Mouse (Mus musculus): ENCODE results near the gene Esrrg. TPM values are rescaled to one million over a fixed set of nuclear protein-coding genes. Genes with fewer than 3 reads are reported as not detected.

The Esrrg gene
- polyA plus RNA-seq, 1 experiment = not detected

DNA sequence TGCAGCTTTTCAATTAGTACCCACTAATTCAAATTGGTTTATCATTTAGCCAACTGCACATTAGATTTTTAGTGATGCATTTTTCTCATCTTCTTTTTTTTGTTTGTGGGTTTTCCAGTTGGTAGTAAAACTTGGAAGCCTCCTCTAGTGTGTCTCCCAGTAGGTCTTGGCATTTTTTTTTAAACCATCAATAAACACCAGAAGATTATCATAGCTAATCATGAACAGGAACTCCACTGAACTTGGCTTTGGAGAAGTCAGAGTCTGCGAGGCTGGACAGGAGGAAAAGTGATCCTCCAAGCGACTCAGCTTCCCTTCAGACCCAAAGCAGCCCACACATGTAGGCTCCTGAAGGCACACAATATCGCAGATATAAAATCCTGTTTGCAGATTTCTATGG, 155.2 kb downstream of the Esrrg start:
- no peak overlapping the region for H3K4me3 ChIP-seq (ENCODE audit: insufficient read depth, low read depth, low read length)
- H3K4me1 ChIP-seq (ENCODE audit: control insufficient read depth, insufficient read depth, low read length) = no peaks in the 10 kb centered on the region
- WGBS = 87% methylated on average over 3 of the region's 3 CpGs
- TF ChIP-seq CTCF (IDR thresholded peaks at IDR 0.05; ENCODE audit: insufficient read depth, low read depth, low read length) = no peak
- TF ChIP-seq POLR2A (IDR thresholded peaks at IDR 0.05; ENCODE audit: insufficient read depth, low read depth, low read length) = no peak
- no peak overlapping the region for H3K27ac ChIP-seq (ENCODE audit: insufficient read depth, low read depth, low read length)

DNA sequence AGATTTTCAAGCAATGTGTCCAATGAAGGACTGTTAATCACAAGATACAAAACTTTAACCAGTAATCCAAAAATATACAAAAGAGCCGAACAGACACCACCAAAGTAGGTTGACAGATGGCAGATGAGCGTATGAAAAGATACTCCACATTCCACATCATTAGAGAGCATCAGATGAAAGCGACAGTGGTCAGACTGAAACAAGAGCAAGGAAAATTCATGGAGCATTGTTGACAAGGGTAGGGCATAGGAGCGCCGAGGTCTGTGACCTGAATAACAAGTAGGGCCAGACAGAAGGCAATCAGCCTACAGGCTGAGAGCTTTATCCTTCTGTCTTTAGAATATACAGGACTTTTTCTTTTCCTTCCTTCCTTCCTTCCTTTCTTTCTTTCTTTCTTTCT, 157.0 kb downstream of the Esrrg start:
- Histone ChIP-seq H3K27ac (ENCODE audit: insufficient read depth, low read depth, low read length) (no peak overlapping the region), H3K4me3 (ENCODE audit: insufficient read depth, low read depth, low read length) (no peak overlapping the region), H3K4me1 (ENCODE audit: control insufficient read depth, insufficient read depth, low read length) (no peaks in the 10 kb centered on the region)
- WGBS = 86% methylated on average over 5 of the region's 5 CpGs
- TF ChIP-seq CTCF (IDR thresholded peaks at IDR 0.05; ENCODE audit: insufficient read depth, low read depth, low read length) = no peak

DNA sequence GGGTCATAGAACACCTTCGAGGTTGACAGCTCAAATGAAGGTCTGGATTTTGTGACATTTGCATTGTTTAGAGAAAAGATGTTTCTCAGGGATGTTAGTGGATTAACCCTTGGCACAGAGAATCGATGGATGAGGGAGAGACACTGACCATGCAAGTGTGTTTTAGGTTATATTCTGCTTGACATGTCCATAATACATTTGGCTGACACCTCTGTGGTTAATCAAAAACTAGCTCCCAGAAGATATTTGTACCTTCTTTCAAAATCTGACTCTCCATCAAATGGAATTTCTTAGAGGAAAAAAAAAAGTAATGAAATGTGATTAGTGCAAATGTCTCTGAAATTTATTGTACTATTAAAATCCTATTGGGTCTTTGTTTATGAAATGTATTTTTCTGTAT, 158.8 kb downstream of the Esrrg start:
- WGBS = 86% methylated on average over 2 of the region's 2 CpGs
- Histone ChIP-seq H3K4me1 (ENCODE audit: control insufficient read depth, insufficient read depth, low read length) (no peaks in the 10 kb centered on the region), H3K4me3 (ENCODE audit: insufficient read depth, low read depth, low read length) (no peak overlapping the region), H3K27ac (ENCODE audit: insufficient read depth, low read depth, low read length) (no peak overlapping the region)
- TF ChIP-seq CTCF (IDR thresholded peaks at IDR 0.05; ENCODE audit: insufficient read depth, low read depth, low read length) (no peak), POLR2A (IDR thresholded peaks at IDR 0.05; ENCODE audit: insufficient read depth, low read depth, low read length) (no peak)

DNA sequence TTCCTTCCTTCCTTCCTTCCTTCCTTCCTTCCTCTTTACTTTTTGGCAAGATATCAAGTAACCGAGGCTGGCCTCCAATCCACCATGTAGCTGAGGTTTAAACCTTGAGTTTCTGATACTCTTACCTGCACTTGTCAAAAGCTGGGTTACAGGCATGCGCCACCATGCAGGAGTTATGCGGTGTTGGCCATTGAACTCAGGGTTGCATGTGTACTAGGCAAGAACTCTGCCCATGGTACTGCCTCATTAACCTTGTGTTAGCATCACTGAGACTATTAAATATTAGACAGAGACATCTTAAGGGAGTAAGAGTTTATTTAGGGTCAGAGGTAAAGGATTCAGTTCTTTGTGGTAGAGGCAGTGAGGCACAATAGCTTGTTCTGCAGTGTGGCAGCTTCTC, 161.6 kb downstream of the Esrrg start:
- no peaks in the 10 kb centered on the region for H3K4me1 ChIP-seq (ENCODE audit: control insufficient read depth, insufficient read depth, low read length)
- no peak for TF ChIP-seq POLR2A (IDR thresholded peaks at IDR 0.05; ENCODE audit: insufficient read depth, low read depth, low read length)
- no peak for TF ChIP-seq CTCF (IDR thresholded peaks at IDR 0.05; ENCODE audit: insufficient read depth, low read depth, low read length)
- H3K4me3 ChIP-seq (ENCODE audit: insufficient read depth, low read depth, low read length) = no peak overlapping the region
- 97% methylated on average over 3 of the region's 3 CpGs for WGBS
- no peak overlapping the region for H3K27ac ChIP-seq (ENCODE audit: insufficient read depth, low read depth, low read length)

DNA sequence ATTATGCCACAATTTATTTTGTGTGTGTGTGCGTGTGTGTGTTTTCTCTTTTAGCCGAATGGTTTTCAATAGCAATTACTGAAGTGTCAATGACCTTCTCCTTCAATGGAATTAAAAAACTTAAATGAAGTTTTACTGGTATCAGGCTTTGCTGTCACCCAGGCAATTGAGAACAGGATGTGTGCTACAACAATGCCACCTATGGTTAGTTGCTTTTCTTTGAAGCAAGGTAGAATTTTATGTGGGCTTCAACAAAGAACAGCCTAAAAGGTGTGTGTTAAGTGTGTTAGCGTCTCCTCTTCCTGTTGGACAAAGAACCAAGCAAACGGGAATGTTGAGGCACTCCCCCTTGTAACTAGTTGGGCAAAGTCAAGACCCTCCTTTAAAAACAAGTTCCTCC, 162.5 kb downstream of the Esrrg start:
- TF ChIP-seq POLR2A (IDR thresholded peaks at IDR 0.05; ENCODE audit: insufficient read depth, low read depth, low read length) (no peak), CTCF (IDR thresholded peaks at IDR 0.05; ENCODE audit: insufficient read depth, low read depth, low read length) (no peak)
- Histone ChIP-seq H3K4me1 (ENCODE audit: control insufficient read depth, insufficient read depth, low read length) (no peaks in the 10 kb centered on the region), H3K4me3 (ENCODE audit: insufficient read depth, low read depth, low read length) (no peak overlapping the region), H3K27ac (ENCODE audit: insufficient read depth, low read depth, low read length) (no peak overlapping the region)
- WGBS = 70% methylated on average over 4 of the region's 4 CpGs

DNA sequence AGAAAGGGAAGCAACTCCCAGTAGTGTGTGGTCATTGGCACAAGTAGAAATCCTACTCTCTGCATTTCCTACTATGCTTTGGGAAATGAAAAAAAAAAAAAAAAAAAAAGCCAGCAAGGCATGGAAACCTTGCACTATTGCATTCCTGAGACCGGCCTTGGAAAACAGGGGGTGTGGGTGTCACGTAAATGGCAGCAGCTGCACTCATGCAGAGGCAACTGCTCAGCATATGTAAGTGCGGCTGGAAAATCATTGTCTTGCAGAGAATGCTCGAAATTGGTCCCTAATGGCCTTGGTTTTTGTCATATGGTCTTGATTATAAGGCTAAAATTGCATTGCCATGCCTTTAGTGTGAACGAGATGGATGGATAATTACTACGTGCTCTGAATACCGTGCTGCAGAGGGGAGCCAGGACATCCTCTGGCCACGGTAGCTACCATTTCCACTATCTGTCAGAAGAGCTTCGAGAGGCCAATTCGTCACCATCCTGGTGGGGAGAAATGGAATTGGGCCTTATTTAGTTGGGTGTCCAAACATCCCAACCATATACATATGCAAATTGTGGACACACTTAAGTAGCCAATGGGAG, 171.1 kb downstream of the Esrrg start:
- no peak for TF ChIP-seq POLR2A (IDR thresholded peaks at IDR 0.05; ENCODE audit: insufficient read depth, low read depth, low read length)
- H3K4me1 ChIP-seq (ENCODE audit: control insufficient read depth, insufficient read depth, low read length) = peaks cover 4% of the 10 kb centered on the region
- no peak overlapping the region for H3K4me3 ChIP-seq (ENCODE audit: insufficient read depth, low read depth, low read length)
- no peak overlapping the region for H3K27ac ChIP-seq (ENCODE audit: insufficient read depth, low read depth, low read length)
- WGBS = 61% methylated on average over 10 of the region's 10 CpGs

DNA sequence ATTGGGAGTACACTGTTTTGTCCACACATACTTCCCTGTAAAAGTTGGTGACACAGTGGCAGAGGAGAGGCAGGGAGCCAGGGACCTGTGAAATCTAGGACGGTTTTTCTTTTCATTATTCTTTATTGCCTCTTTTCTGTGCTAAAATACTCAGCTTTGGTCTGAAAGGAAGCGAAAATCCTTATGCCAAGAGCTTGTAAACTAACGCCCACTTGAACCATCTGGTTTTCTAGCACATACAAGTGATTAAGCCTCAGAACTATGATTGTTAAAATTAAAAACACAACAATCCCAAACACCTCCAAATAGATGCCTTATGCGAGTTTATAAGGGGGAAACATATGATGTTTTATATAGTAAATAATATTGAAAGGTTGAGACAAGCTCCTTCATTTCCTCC, 176.6 kb downstream of the Esrrg start:
- 30% methylated on average over 4 of the region's 4 CpGs for WGBS
- TF ChIP-seq CTCF (IDR thresholded peaks at IDR 0.05; ENCODE audit: insufficient read depth, low read depth, low read length) = no peak
- no peak for TF ChIP-seq POLR2A (IDR thresholded peaks at IDR 0.05; ENCODE audit: insufficient read depth, low read depth, low read length)

DNA sequence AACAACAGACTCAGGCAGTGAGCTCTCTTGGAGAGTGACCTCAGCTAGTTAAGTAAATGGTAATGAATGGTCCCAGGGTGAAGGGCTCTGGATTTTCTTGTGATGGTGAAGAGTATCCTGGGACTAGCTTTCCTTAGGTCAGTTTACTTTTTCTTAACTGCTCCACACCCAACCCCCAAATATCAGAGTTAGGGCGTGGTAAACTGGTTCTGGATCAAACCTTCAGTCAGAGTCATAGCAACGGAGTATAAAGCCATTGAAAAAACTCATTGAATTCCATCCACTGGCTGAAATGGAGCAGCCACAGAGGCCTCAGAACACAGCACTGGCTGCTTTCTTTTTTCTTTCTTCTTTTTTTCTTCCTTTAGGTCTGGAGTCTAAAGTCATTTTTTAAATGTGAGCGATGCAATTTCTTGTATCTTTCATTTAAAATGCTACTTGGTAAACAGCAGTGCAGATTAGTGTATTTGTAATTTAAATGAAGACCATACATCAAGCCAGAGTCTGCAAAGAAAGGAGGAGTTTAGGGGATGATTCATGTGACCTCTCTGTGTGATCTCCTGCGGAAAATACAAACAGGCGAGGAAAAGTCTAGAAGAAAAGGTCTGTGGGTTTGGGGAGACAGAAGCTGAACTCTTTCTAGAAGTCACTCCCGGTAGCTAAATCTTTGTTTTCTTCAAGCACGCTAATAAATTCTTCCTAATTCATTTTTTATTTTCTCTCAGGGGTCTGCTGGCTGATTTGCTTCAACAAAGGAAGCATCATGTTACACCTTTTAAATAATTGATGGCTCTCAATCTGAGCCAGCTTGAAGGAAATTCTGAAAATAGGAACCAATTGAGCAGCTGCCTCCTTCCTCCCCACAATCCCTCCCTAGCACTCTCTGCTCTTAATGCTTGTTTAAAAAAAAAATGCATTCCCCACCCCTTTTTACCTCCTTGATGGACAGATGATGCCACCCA, 178.7 kb downstream of the Esrrg start:
- no peak for TF ChIP-seq CTCF (IDR thresholded peaks at IDR 0.05; ENCODE audit: insufficient read depth, low read depth, low read length)
- no peak for TF ChIP-seq POLR2A (IDR thresholded peaks at IDR 0.05; ENCODE audit: insufficient read depth, low read depth, low read length)
- Histone ChIP-seq H3K27ac (ENCODE audit: insufficient read depth, low read depth, low read length) (no peak overlapping the region), H3K4me1 (ENCODE audit: control insufficient read depth, insufficient read depth, low read length) (peaks cover 9% of the 10 kb centered on the region), H3K4me3 (ENCODE audit: insufficient read depth, low read depth, low read length) (no peak overlapping the region)
- 71% methylated on average over 7 of the region's 7 CpGs for WGBS

More for the DNA sequence above, 176.6 kb downstream of the Esrrg start:
- Histone ChIP-seq H3K4me1 (ENCODE audit: control insufficient read depth, insufficient read depth, low read length) (peaks cover 7% of the 10 kb centered on the region), H3K27ac (ENCODE audit: insufficient read depth, low read depth, low read length) (peak overlapping the region; percentile 43), H3K4me3 (ENCODE audit: insufficient read depth, low read depth, low read length) (no peak overlapping the region)

DNA sequence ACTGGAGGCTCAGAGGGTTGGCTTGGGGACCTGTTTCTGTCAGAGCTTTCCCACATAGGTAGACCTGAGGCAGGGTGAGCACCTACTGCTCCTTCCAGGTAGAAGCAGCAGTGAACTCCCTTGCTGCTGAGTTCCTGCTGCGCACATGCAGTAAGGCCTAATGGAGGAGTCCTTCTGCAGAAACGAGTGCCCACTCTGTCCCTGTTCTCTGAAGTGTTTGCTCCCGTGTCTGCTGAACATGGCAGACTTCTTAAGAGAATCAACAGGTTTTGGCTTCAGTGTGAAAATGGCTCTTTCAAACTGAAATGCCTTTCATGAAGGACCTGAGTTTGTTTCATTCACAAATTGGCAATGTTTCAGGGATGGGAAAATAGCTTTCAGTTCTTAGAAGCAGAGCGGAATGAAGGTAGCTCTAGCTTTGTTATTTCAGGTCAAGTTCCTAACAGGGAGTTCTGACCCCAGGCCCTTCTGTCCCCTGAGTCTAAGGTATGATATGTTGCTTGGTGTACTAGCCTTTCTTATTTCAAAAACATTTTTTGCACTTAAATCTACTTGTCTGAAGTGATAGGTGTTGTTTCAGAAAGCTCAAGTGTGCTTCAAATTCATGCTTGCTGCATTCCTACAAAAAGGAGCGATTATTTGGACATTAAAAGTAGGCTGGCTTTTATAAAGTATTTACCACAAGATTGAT, 185.8 kb downstream of the Esrrg start:
- Histone ChIP-seq H3K4me1 (ENCODE audit: control insufficient read depth, insufficient read depth, low read length) (peaks cover 3% of the 10 kb centered on the region; the same call in 1 of the 2 replicates), H3K4me3 (ENCODE audit: insufficient read depth, low read depth, low read length) (no peak overlapping the region), H3K27ac (ENCODE audit: insufficient read depth, low read depth, low read length) (no peak overlapping the region)
- WGBS = 85% methylated on average over 5 of the region's 5 CpGs
- TF ChIP-seq POLR2A (IDR thresholded peaks at IDR 0.05; ENCODE audit: insufficient read depth, low read depth, low read length) (no peak), CTCF (IDR thresholded peaks at IDR 0.05; ENCODE audit: insufficient read depth, low read depth, low read length) (no peak)
